Mouse (Mus musculus): ENCODE data around the gene Hunk. TPM values are rescaled to one million over a fixed set of nuclear protein-coding genes. Genes with fewer than 3 reads are reported as not detected.

Hunk gene
- polyA plus RNA-seq, 1 experiment from 2014 or later, result 16.6 TPM

DNA sequence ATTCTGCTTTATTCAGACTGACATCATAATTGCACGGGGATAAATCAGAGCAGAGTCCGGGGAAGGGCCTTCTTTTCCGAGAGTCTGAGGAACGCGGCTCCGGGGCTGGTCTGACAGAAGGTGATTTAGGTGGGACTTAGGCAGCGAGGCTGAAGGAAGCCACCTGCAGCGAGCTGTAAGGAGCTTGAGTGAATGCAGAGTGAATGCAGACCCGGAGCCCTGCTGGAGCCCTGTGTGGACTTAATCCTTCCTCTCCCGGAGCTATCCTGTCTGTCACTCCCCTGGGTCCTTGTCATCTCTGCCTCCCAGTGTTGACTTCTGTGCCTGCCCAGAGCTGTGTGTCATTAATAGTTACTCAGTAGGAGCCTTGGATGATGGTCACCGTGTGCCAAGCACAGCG lies 32.8 kb downstream of the Hunk start:
- ATAC-seq (ENCODE audit: borderline replicate concordance, extremely low read depth, low FRiP score, low TSS enrichment), result no peak
- Histone ChIP-seq H3K4me2 (no peak overlapping the region), H3K27ac (no peak overlapping the region), H3K4me3 (no peak overlapping the region), H3K27me3 (no peaks in the 10 kb centered on the region), H3K36me3 (peaks cover 1% of the 10 kb centered on the region; the same call in 1 of the 2 replicates), H3K9me3 (no peaks in the 10 kb centered on the region), H3K4me1 (peaks cover 48% of the 10 kb centered on the region), H3K9ac (no peak overlapping the region)
- 17% methylated on average over 12 of the region's 12 CpGs for WGBS

DNA sequence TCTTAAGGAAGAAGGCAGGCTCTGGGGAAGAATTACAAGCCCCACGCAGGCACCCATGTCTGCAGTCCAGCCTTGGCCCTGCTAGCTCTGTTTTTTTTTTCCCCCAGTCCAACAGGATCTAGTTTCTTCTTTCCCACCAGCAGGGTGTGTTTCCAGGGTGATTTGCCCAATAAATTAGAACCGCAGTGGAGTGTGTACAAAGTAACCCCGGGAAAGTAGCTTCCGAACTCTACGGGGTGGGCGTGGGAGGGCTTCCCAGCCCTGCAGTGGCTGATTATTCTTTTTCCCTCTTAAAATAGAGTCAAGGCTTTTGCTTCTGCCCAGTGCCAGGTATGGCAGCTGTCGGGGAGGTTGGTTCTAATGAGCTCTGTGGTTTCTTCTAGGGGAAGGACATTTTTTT lies 35.3 kb downstream of the Hunk start:
- H3K4me3 ChIP-seq, result no peak overlapping the region
- H3K27ac ChIP-seq, result peak overlapping the region; percentile 56; the same call in 1 of the 2 replicates
- no peaks in the 10 kb centered on the region for H3K9me3 ChIP-seq
- H3K4me2 ChIP-seq, result no peak overlapping the region
- WGBS, result 20% methylated on average over 7 of the region's 7 CpGs
- peaks cover 61% of the 10 kb centered on the region for H3K4me1 ChIP-seq
- no peaks in the 10 kb centered on the region for H3K36me3 ChIP-seq
- ATAC-seq (ENCODE audit: borderline replicate concordance, extremely low read depth, low FRiP score, low TSS enrichment), result no peak
- H3K9ac ChIP-seq, result no peak overlapping the region
- H3K27me3 ChIP-seq, result no peaks in the 10 kb centered on the region

- H3K27ac ChIP-seq, result peak overlapping the region; percentile 56
- no peak overlapping the region for H3K9ac ChIP-seq
- H3K4me1 ChIP-seq, result peaks cover 61% of the 10 kb centered on the region
- H3K4me3 ChIP-seq, result no peak overlapping the region
- no peaks in the 10 kb centered on the region for H3K36me3 ChIP-seq
- ATAC-seq (ENCODE audit: borderline replicate concordance, extremely low read depth, low FRiP score, low TSS enrichment), result no peak
- 35% methylated on average over 8 of the region's 8 CpGs for WGBS
- no peak overlapping the region for H3K4me2 ChIP-seq
- no peaks in the 10 kb centered on the region for H3K9me3 ChIP-seq
- no peaks in the 10 kb centered on the region for H3K27me3 ChIP-seq
Measured at GRCm38 (mm10) chr16:90421551-90421950, 35.7 kb downstream of the Hunk start.

DNA sequence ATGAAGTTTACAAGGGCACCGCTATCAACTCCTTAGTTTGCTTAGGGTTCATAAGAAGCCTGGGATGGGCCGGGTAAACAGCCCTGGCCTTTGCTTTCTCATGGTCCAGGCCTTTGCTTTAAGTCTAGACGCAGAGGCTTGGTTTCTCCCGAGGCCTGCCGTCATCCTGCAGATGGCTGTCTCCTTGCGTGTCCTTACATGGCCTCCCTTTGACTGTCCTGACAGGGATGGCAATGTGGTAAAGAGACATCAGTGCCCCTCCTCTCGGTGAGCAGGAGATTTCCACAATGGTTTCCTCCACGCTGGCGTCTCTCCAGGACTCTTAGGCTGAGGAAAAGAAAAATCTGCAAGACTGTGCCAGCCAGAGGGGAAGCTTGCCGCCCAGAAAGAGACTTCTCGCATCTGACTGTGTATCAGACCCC lies 36.3 kb downstream of the Hunk start:
- peaks cover 61% of the 10 kb centered on the region for H3K4me1 ChIP-seq
- no peaks in the 10 kb centered on the region for H3K27me3 ChIP-seq
- H3K4me3 ChIP-seq, result no peak overlapping the region
- H3K9me3 ChIP-seq, result no peaks in the 10 kb centered on the region
- H3K9ac ChIP-seq, result peak overlapping the region; percentile 2; the same call in 1 of the 2 replicates
- no peaks in the 10 kb centered on the region; the same call in 1 of the 2 replicates for H3K36me3 ChIP-seq
- no peak overlapping the region for H3K4me2 ChIP-seq
- H3K27ac ChIP-seq, result peak overlapping the region; percentile 56
- no peak for ATAC-seq (ENCODE audit: borderline replicate concordance, extremely low read depth, low FRiP score, low TSS enrichment)
- WGBS, result 34% methylated on average over 11 of the region's 11 CpGs

- H3K4me2 ChIP-seq, result no peak overlapping the region
- no peaks in the 10 kb centered on the region for H3K27me3 ChIP-seq
- H3K4me3 ChIP-seq, result no peak overlapping the region
- H3K27ac ChIP-seq, result peak overlapping the region; percentile 61
- H3K4me1 ChIP-seq, result peaks cover 56% of the 10 kb centered on the region
- H3K9me3 ChIP-seq, result no peaks in the 10 kb centered on the region
- 22% methylated on average over 3 of the region's 3 CpGs for WGBS
- H3K36me3 ChIP-seq, result no peaks in the 10 kb centered on the region; the same call in 1 of the 2 replicates
- ATAC-seq (ENCODE audit: borderline replicate concordance, extremely low read depth, low FRiP score, low TSS enrichment), result peak; percentile 73
- H3K9ac ChIP-seq, result no peak overlapping the region
Measured at GRCm38 (mm10) chr16:90423898-90424297, 38.1 kb downstream of the Hunk start.

DNA sequence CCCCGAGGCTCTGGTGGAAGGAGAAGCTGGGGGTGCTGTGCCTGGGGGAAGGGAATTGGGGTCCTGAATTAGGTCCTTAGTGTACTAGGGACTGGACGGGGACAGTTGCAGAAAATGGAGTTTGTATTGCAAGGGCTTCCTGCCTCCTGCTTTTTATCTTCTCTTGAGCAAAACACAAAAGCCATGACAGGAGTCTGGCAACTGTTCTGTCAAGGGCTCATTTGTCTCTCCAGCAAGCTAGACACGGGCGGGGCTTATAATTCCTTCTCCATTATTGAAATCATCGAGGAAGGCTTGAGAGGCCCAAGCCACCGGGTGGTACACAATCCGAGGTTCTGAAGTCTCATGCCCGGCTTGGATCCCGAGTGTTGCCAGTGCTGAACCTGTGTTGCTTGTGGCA lies 38.6 kb downstream of the Hunk start:
- ATAC-seq (ENCODE audit: borderline replicate concordance, extremely low read depth, low FRiP score, low TSS enrichment), result peak; percentile 23; the same call in 1 of the 2 replicates
- no peaks in the 10 kb centered on the region for H3K9me3 ChIP-seq
- no peaks in the 10 kb centered on the region for H3K27me3 ChIP-seq
- H3K4me2 ChIP-seq, result no peak overlapping the region
- peaks cover 53% of the 10 kb centered on the region for H3K4me1 ChIP-seq
- peak overlapping the region; percentile 61 for H3K27ac ChIP-seq
- H3K36me3 ChIP-seq, result no peaks in the 10 kb centered on the region; the same call in 1 of the 2 replicates
- 28% methylated on average over 9 of the region's 9 CpGs for WGBS
- H3K9ac ChIP-seq, result no peak overlapping the region
- H3K4me3 ChIP-seq, result no peak overlapping the region

- no peak overlapping the region for H3K4me3 ChIP-seq
- H3K36me3 ChIP-seq, result no peaks in the 10 kb centered on the region; the same call in 1 of the 2 replicates
- no peak overlapping the region for H3K4me2 ChIP-seq
- H3K9ac ChIP-seq, result no peak overlapping the region
- no peaks in the 10 kb centered on the region for H3K9me3 ChIP-seq
- H3K27ac ChIP-seq, result no peak overlapping the region
- ATAC-seq (ENCODE audit: borderline replicate concordance, extremely low read depth, low FRiP score, low TSS enrichment), result no peak
- H3K27me3 ChIP-seq, result no peaks in the 10 kb centered on the region
- H3K4me1 ChIP-seq, result peaks cover 37% of the 10 kb centered on the region
- WGBS, result 88% methylated on average over 5 of the region's 5 CpGs
Measured at GRCm38 (mm10) chr16:90426234-90426633, 40.4 kb downstream of the Hunk start.

DNA sequence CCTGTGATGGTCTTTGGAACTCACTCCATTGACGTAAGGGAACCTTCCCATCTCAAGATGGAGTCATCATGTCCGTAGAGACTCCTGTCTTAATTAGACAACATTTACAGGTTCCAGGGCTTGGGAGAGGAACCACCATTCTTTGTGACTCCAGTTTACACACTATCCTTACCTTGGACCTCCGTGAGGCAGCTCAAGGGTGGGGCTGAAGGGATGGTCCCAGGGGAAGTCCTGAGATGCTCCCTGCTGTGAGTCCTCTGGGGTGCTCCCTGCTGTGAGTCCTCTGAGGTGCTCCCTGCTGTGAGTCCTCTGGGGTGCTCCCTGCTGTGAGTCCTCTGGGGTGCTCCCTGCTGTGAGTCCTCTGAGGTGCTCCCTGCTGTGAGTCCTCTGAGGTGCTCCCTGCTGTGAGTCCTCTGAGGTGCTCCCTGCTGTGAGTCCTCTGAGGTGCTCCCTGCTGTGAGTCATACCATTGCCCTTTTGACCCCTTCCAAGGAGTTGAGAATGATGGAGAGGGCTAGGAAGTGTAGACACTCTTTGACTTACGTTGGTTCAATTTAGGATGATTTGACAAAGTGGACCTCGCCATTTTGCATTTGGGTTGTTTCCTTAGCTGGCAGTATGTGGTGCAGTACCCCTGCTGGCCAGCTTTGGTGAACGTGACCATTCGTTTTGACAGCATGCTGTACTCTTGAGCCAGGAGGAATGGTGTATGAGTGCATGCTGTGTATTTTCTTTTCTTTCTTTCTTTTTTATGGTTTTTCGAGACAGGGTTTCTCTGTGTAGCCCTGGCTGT lies 42.2 kb downstream of the Hunk start:
- H3K27ac ChIP-seq, result no peak overlapping the region
- 88% methylated on average over 8 of the region's 8 CpGs for WGBS
- peaks cover 19% of the 10 kb centered on the region for H3K4me1 ChIP-seq
- no peak for ATAC-seq (ENCODE audit: borderline replicate concordance, extremely low read depth, low FRiP score, low TSS enrichment)
- H3K9me3 ChIP-seq, result 0 out of 2 replicates have a peak, but pooled peaks cover 4% of the 10 kb centered on the region
- no peak overlapping the region for H3K9ac ChIP-seq
- no peak overlapping the region for H3K4me2 ChIP-seq
- H3K36me3 ChIP-seq, result peaks cover 10% of the 10 kb centered on the region
- H3K27me3 ChIP-seq, result no peaks in the 10 kb centered on the region
- no peak overlapping the region for H3K4me3 ChIP-seq

DNA sequence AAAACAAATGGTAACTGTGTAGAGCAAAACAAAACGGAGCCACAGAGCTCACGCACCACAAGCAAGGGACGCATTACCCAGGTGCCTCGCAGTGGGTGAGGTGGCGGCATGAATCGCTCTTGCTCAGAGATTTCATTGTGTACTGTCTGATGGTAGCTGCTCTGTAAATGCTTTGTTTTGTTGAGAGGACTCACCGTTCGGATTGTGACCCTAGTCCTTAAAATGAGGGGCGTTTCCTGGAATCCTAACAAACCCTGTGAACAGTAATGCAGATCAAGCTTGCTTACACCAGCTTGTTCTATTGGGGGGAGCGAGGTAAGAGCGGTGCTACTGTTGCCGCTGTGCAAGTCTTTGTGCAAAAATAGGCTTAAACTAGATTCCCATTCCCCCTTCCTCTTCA lies 47.7 kb downstream of the Hunk start:
- 96% methylated on average over 12 of the region's 12 CpGs for WGBS
- Histone ChIP-seq H3K4me3 (no peak overlapping the region), H3K27me3 (no peaks in the 10 kb centered on the region), H3K36me3 (peaks cover 27% of the 10 kb centered on the region), H3K4me1 (peaks cover 12% of the 10 kb centered on the region), H3K4me2 (no peak overlapping the region), H3K27ac (no peak overlapping the region), H3K9ac (no peak overlapping the region), H3K9me3 (0 out of 2 replicates have a peak, but pooled peaks cover 4% of the 10 kb centered on the region)
- ATAC-seq (ENCODE audit: borderline replicate concordance, extremely low read depth, low FRiP score, low TSS enrichment), result no peak

DNA sequence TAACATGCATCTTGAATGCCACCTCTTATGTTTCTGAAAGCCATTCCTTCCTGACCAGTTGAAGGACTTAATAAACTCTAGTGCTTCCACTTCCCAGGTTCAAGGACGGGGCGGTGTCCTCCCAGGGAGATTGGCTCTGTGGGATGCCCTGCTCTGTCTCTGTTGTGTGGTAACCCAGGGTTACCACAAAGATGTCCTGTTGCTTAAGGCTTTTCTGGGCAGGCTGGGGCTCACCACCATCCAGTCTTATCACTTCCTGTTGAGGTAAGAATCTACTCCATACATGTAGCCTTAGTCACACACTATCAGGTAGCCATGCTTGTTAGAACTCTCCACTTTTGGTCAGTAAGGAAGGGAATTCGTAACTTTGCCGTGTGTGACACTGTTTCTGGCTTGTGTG lies 49.4 kb downstream of the Hunk start:
- no peak overlapping the region for H3K9ac ChIP-seq

GRCm38 (mm10) chr16:90437276-90437675 lies 51.5 kb downstream of the Hunk start:
- Histone ChIP-seq H3K4me2 (no peak overlapping the region), H3K4me3 (no peak overlapping the region), H3K27ac (no peak overlapping the region), H3K4me1 (peaks cover 12% of the 10 kb centered on the region), H3K36me3 (peaks cover 29% of the 10 kb centered on the region), H3K9ac (no peak overlapping the region), H3K27me3 (no peaks in the 10 kb centered on the region), H3K9me3 (0 out of 2 replicates have a peak, but pooled peaks cover 4% of the 10 kb centered on the region)
- WGBS, result 38% methylated on average over 5 of the region's 5 CpGs
- no peak for ATAC-seq (ENCODE audit: borderline replicate concordance, extremely low read depth, low FRiP score, low TSS enrichment)

More for the DNA sequence above, 49.4 kb downstream of the Hunk start:
- Histone ChIP-seq H3K4me2 (no peak overlapping the region), H3K4me1 (peaks cover 12% of the 10 kb centered on the region), H3K4me3 (no peak overlapping the region), H3K36me3 (peaks cover 32% of the 10 kb centered on the region), H3K27me3 (no peaks in the 10 kb centered on the region), H3K9me3 (0 out of 2 replicates have a peak, but pooled peaks cover 4% of the 10 kb centered on the region), H3K27ac (no peak overlapping the region)
- WGBS, result 63% methylated on average over 4 of the region's 4 CpGs
- no peak for ATAC-seq (ENCODE audit: borderline replicate concordance, extremely low read depth, low FRiP score, low TSS enrichment)

- no peak overlapping the region for H3K4me2 ChIP-seq
- H3K27ac ChIP-seq, result no peak overlapping the region
- H3K9me3 ChIP-seq, result no peaks in the 10 kb centered on the region
- no peak overlapping the region for H3K4me3 ChIP-seq
- no peak for ATAC-seq (ENCODE audit: borderline replicate concordance, extremely low read depth, low FRiP score, low TSS enrichment)
- no peaks in the 10 kb centered on the region for H3K27me3 ChIP-seq
- H3K4me1 ChIP-seq, result peaks cover 20% of the 10 kb centered on the region
- WGBS, result 82% methylated on average over 6 of the region's 6 CpGs
- no peak overlapping the region for H3K9ac ChIP-seq
- peaks cover 10% of the 10 kb centered on the region for H3K36me3 ChIP-seq
Measured at GRCm38 (mm10) chr16:90439493-90439892, 53.7 kb downstream of the Hunk start.

All from lung, embryonic 15.5 days (tissue).